Mouse (Mus musculus) activated CD4-positive, CD25-positive, alpha-beta regulatory T cell, adult 4 months (primary cell): ENCODE measurements around the gene Dlgap5. TPM values are rescaled to one million over a fixed set of nuclear protein-coding genes. Genes with fewer than 3 reads are reported as not detected.

Source experiments
- ATAC-seq: one replicate; pipeline ENCODE4 v1.8.0; 2017
- polyA plus RNA-seq, 2 experiments: library from polyadenylated mRNA; unstranded; fragments of 100-300 nt; shearing (Covaris generic); gene quantifications; one replicate each; pipeline ENCODE4 v1.2.1; 2017

Gene Dlgap5
- polyA plus RNA-seq, 2 experiments from 2014 or later = 14.7 to 15.5 TPM

GRCm38 (mm10) chr14:47346715-47347114 lies 71.5 kb downstream of the Dlgap5 start:
- no peak for ATAC-seq

GRCm38 (mm10) chr14:47341811-47342291 lies 76.4 kb downstream of the Dlgap5 start:
- ATAC-seq = no peak

GRCm38 (mm10) chr14:47340231-47340925 lies 77.8 kb downstream of the Dlgap5 start:
- no peak for ATAC-seq

Other genes with a start within 250 kb of the Dlgap5 start
- gene Gch1, start 229.0 kb downstream of the Dlgap5 start, polyA plus RNA-seq = 1 to 10 TPM; 2.1 to 2.4 TPM
- gene Wdhd1, start 141.6 kb downstream of the Dlgap5 start, polyA plus RNA-seq = 10 to 100 TPM; 18.2 to 18.7 TPM
- gene Socs4, start 141.5 kb downstream of the Dlgap5 start, polyA plus RNA-seq = 1 to 10 TPM; 4.4 to 6.2 TPM
- 10 to 100 TPM; 50.1 to 56.1 TPM for gene Mapk1ip1l, start 120.1 kb downstream of the Dlgap5 start, polyA plus RNA-seq
- gene Lgals3, start 50.7 kb downstream of the Dlgap5 start, polyA plus RNA-seq = 10 to 100 TPM; 43.2 to 70.4 TPM
- gene Fbxo34, start 32.0 kb upstream of the Dlgap5 start, polyA plus RNA-seq = 10 to 100 TPM in 1 of 2 experiments, 1 to 10 TPM in 1; 8.5 to 10.4 TPM
- 1 to 10 TPM; 8.1 to 9.2 TPM for gene Atg14, start 152.2 kb upstream of the Dlgap5 start, polyA plus RNA-seq
- 10 to 100 TPM; 51.3 to 63.1 TPM for gene Ktn1, start 230.0 kb upstream of the Dlgap5 start, polyA plus RNA-seq